In the genomic region with DNA sequence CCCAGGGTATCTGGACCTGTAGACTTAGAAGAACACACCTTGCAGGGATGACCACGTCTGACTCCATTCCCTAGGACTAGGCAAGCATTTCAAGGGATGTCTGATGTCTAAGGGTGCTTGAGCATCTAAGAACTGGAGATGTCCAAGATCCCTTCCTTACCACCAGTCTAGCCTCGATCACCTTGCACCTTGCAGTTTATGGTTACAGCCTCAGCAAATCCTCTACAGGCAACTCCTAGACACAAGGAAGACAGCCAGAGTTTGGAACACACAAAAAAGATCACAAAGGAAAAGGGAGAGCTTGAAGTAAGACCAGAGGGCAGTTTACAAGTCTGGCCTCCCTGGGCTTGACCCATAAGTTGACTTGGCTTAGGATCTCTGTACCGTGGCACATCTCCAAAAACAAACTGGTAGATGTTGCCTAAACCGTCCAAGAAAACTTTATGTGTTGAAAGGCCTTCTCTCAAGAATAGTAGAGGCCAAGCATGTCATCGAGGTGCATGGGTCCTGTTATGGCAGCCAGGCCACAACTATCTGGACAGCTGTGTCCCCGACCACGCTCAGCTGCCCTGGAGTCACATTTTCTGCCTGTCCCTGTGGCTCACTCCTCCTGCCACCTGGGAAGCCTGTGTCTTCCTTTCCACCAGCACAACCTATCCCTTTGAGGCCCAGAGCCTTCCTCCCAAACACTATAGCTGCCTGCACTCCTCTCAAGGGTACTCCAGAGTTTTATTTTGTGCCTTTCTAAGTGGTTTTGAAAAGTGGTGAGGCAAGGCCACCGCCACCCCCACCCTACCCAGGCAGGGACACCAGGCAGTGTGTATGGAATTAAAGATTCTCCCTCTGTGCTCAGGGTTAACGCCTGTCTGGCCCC, we compare ENCODE assay signal across 10 mouse cellular contexts. TPM values are rescaled to one million over a fixed set of nuclear protein-coding genes. Genes with fewer than 3 reads are reported as not detected.
DNase-seq lines count a peak whose midpoint lies in the region; ATAC-seq lines count a peak whose summit lies in the region.
"Had no signal": no experiment of that assay in that cellular context is flagged by ENCODE, and none has a peak within 500 bp of the region (broad histone marks: within the 10 kb centered on the region; RNA-seq: fewer than 3 reads in every experiment).

No protein-coding gene starts in this region.

- DNase-seq in kidney, postnatal 36 days: no peak
- DNase-seq in ZHBTc4 (ENCODE audit: low read depth, low spot score): peak; percentile 5
- DNase-seq in natural killer cell, adult 2 months (ENCODE audit: low spot score in 2 of 2): no peak
- DNase-seq: cerebellum, adult 8-10 months had no signal

- H3K4me2 ChIP-seq in kidney, embryonic 16.5 days (replicated peaks; ENCODE audit: low read depth, low read length): no peak overlapping the region
- peak overlapping the region; percentile 99 for H3K4me2 ChIP-seq in forebrain, embryonic 15.5 days (replicated peaks)
- peak overlapping the region; percentile 100 for H3K4me2 ChIP-seq in midbrain, embryonic 12.5 days (replicated peaks)

- H3K27ac ChIP-seq in kidney, embryonic 16.5 days (ENCODE audit: low read length): no peak overlapping the region
- no peak overlapping the region for H3K27ac ChIP-seq in forebrain, embryonic 15.5 days (replicated peaks)
- H3K27ac ChIP-seq in midbrain, embryonic 12.5 days (replicated peaks): no peak overlapping the region
- H3K27ac ChIP-seq: left cerebral cortex, adult 2 months had no signal

- H3K27me3 ChIP-seq in kidney, embryonic 16.5 days (ENCODE audit: insufficient read depth, low read length): peaks cover 52% of the 10 kb centered on the region
- H3K27me3 ChIP-seq in forebrain, embryonic 15.5 days: peaks cover 40% of the 10 kb centered on the region
- peaks cover 52% of the 10 kb centered on the region for H3K27me3 ChIP-seq in midbrain, embryonic 12.5 days

- no peaks in the 10 kb centered on the region for H3K9me3 ChIP-seq in kidney, embryonic 16.5 days (ENCODE audit: low read length)
- no peaks in the 10 kb centered on the region for H3K9me3 ChIP-seq in forebrain, embryonic 15.5 days
- no peaks in the 10 kb centered on the region for H3K9me3 ChIP-seq in midbrain, embryonic 12.5 days

- peak; percentile 49; the same call in 1 of the 2 replicates for ATAC-seq in kidney, embryonic 16.5 days (ENCODE audit: low FRiP score, low TSS enrichment)
- ATAC-seq in forebrain, embryonic 15.5 days (replicated peaks): no peak
- ATAC-seq in midbrain, embryonic 12.5 days (ENCODE audit: low FRiP score, low read depth): peak; percentile 1; the same call in 1 of the 2 replicates
- no peak for ATAC-seq in megakaryocyte-erythroid progenitor cell, adult 5-6 weeks (replicated peaks; ENCODE audit: low FRiP score, low TSS enrichment, poor library complexity, severe bottlenecking)

- no peak overlapping the region for H3K9ac ChIP-seq in kidney, embryonic 16.5 days (replicated peaks; ENCODE audit: low read length)
- H3K9ac ChIP-seq in forebrain, embryonic 15.5 days (replicated peaks): no peak overlapping the region
- H3K9ac ChIP-seq in midbrain, embryonic 12.5 days (replicated peaks): no peak overlapping the region

- no peaks in the 10 kb centered on the region for H3K36me3 ChIP-seq in kidney, embryonic 16.5 days (ENCODE audit: insufficient read depth, low read length)
- H3K36me3 ChIP-seq in forebrain, embryonic 15.5 days: no peaks in the 10 kb centered on the region
- H3K36me3 ChIP-seq in midbrain, embryonic 12.5 days: no peaks in the 10 kb centered on the region

- H3K4me1 ChIP-seq in kidney, embryonic 16.5 days (ENCODE audit: insufficient read depth, low read length): peaks cover 10% of the 10 kb centered on the region; the same call in 1 of the 2 replicates
- peaks cover 18% of the 10 kb centered on the region for H3K4me1 ChIP-seq in forebrain, embryonic 15.5 days
- peaks cover 14% of the 10 kb centered on the region for H3K4me1 ChIP-seq in midbrain, embryonic 12.5 days

- H3K4me3 ChIP-seq in kidney, embryonic 16.5 days (ENCODE audit: low read length): no peak overlapping the region
- peak overlapping the region; percentile 61; the same call in 1 of the 2 replicates for H3K4me3 ChIP-seq in forebrain, embryonic 15.5 days
- peak overlapping the region; percentile 68; the same call in 1 of the 2 replicates for H3K4me3 ChIP-seq in midbrain, embryonic 12.5 days

- WGBS in kidney, embryonic 16.5 days: 66% methylated on average over 9 of the region's 9 CpGs
- 65% methylated on average over 9 of the region's 9 CpGs for WGBS in forebrain, embryonic 15.5 days
- WGBS in midbrain, embryonic 12.5 days: 64% methylated on average over 9 of the region's 9 CpGs

RNA-seq across cellular contexts. Expression of a gene that starts 0.5 kb away (rescaled TPM):
- 0.44 and 0.75 TPM in 2 replicates for polyA plus RNA-seq in kidney, embryonic 16.5 days (2015; fragmentation: Nextera tagmentation; extraction: Ambion mirVana)
- polyA plus RNA-seq in forebrain, embryonic 15.5 days (2015; fragmentation: Nextera tagmentation; extraction: Ambion mirVana): 2.4 and 2.8 TPM in 2 replicates
- polyA plus RNA-seq in midbrain, embryonic 12.5 days (2016; fragmentation: Nextera tagmentation; extraction: Ambion mirVana): 1.4 and 1.7 TPM in 2 replicates
- 259 and 321 TPM in 2 replicates for total RNA-seq in megakaryocyte-erythroid progenitor cell, adult 5-6 weeks (2014; fragmentation: Nextera tagmentation)
- total RNA-seq in megakaryocyte-erythroid progenitor cell, adult 5-6 weeks (2017): 239 and 294 TPM in 2 replicates

RNA-seq across cellular contexts. Expression of a gene that starts 56.7 kb away (rescaled TPM):
- not detected in 2 replicates for polyA plus RNA-seq in kidney, embryonic 16.5 days (2015; fragmentation: Nextera tagmentation; extraction: Ambion mirVana)
- polyA plus RNA-seq in forebrain, embryonic 15.5 days (2015; fragmentation: Nextera tagmentation; extraction: Ambion mirVana): not detected in 2 replicates
- polyA plus RNA-seq in midbrain, embryonic 12.5 days (2016; fragmentation: Nextera tagmentation; extraction: Ambion mirVana): not detected in 2 replicates
- total RNA-seq in megakaryocyte-erythroid progenitor cell, adult 5-6 weeks (2014; fragmentation: Nextera tagmentation): not detected in 2 replicates
- total RNA-seq in megakaryocyte-erythroid progenitor cell, adult 5-6 weeks (2017): not detected in 2 replicates
- total RNA-seq: left cerebral cortex, adult 2 months had no signal
- polyA plus RNA-seq: gonadal fat pad, adult 2 months had no signal

Comparison
In these comparisons a context has a peak if more than half of its experiments do, and no peak if none do; other contexts are left out.
1. ATAC-seq: peak in kidney, embryonic 16.5 days (single experiment) and midbrain, embryonic 12.5 days (single experiment); none in forebrain, embryonic 15.5 days (single experiment) and megakaryocyte-erythroid progenitor cell, adult 5-6 weeks (single experiment).